Mouse (Mus musculus) liver, adult 2 months (tissue): ENCODE results near the gene Nup85. TPM values are rescaled to one million over a fixed set of nuclear protein-coding genes. Genes with fewer than 3 reads are reported as not detected.
A peak's percentile ranks its signal among the peaks of the same experiment; 100 is the strongest.
"Not testable (repeated sequence)": the region's sequence is repeated elsewhere in the genome, so short reads cannot be mapped to it uniquely, and the experiment has no call there.

ENCODE experiments used
- DNase-seq: peaks from one replicate; pipeline ENCODE4 v3.0.0-alpha.2; 2011; ENCODE audit warnings: low read depth, low spot score; ENCODE audit errors: extremely low read depth
- H3K27ac ChIP-seq: fragments of 200-500 bp; replicated peaks from 2 replicates; pipeline ENCODE4 v1.5.1; 2012; ENCODE audit warnings: low read depth, mild to moderate bottlenecking, control low read depth, inconsistent platforms, low read length; ENCODE audit not compliant: insufficient read depth
- H3K27me3 ChIP-seq: fragments of 200-500 bp; 2 replicates; pipeline ENCODE4 v1.6.1; 2012; ENCODE audit warnings: mild to moderate bottlenecking, moderate library complexity, low read length, inconsistent platforms; ENCODE audit not compliant: control insufficient read depth, insufficient read depth
- H3K36me3 ChIP-seq: fragments of 200-500 bp; 2 replicates; pipeline ENCODE4 v1.6.1; 2012; ENCODE audit warnings: low read length, inconsistent platforms; ENCODE audit not compliant: control insufficient read depth, insufficient read depth
- H3K4me1 ChIP-seq: fragments of 200-500 bp; 2 replicates; pipeline ENCODE4 v1.6.1; 2011; ENCODE audit warnings: low read length; ENCODE audit not compliant: control insufficient read depth, insufficient read depth
- H3K4me3 ChIP-seq: fragments of 200-500 bp; 2 replicates; pipeline ENCODE4 v1.5.1; 2011; ENCODE audit warnings: low read depth, mild to moderate bottlenecking, control low read depth, low read length, moderate library complexity; ENCODE audit not compliant: insufficient read depth
- H3K79me2 ChIP-seq: fragments of 200-500 bp; 2 replicates; pipeline ENCODE4 v1.6.1; 2012; ENCODE audit warnings: inconsistent platforms, mild to moderate bottlenecking, low read length, moderate library complexity; ENCODE audit not compliant: control insufficient read depth, insufficient read depth
- H3K9ac ChIP-seq: fragments of 200-500 bp; 2 replicates; pipeline ENCODE4 v1.6.1; 2012; ENCODE audit warnings: low read depth, mild to moderate bottlenecking, control low read depth, inconsistent platforms, low read length
- CTCF ChIP-seq: fragments of 200-500 bp; IDR thresholded peaks from 2 replicates; pipeline ENCODE4 v1.5.1; 2011; ENCODE audit warnings: low read depth, low read length, control low read depth
- POLR2A ChIP-seq: fragments of 200-500 bp; IDR thresholded peaks from 2 replicates; pipeline ENCODE4 v1.6.1; 2011; ENCODE audit warnings: low read length, control low read depth; ENCODE audit not compliant: insufficient read depth; ENCODE audit errors: extremely low read depth
- WGBS: fragments of 180-500 bp; shearing (Covaris S2); methylation state at CpG from one replicate; pipeline ENCODE4 v1.1.7; 2018; 5-methylcytosine and 5-hydroxymethylcytosine counted together
- polyA plus RNA-seq: library from polyadenylated mRNA; depleted of rRNA; stranded (reverse); fragments of >200 nt; gene quantifications from 2 replicates; pipeline ENCODE4 v1.2.3, GENCODE M21; 2012
- total RNA-seq: library from RNA; depleted of rRNA; stranded (reverse); fragments of >200 nt; gene quantifications from 2 replicates; pipeline ENCODE4 v1.2.3, GENCODE M21; 2014

The Nup85 gene
- total and polyA plus RNA-seq, 2 experiments: 21.8 to 21.9 TPM

GRCm38 (mm10) chr11:115521080-115521479 is 43.2 kb upstream of the Nup85 start:
- H3K4me3 ChIP-seq: no peak overlapping the region
- no peaks in the 10 kb centered on the region for H3K27me3 ChIP-seq
- H3K36me3 ChIP-seq: peaks cover 24% of the 10 kb centered on the region
- 82% methylated on average over 4 of the region's 4 CpGs for WGBS
- no peak overlapping the region for H3K27ac ChIP-seq
- H3K79me2 ChIP-seq: no peaks in the 10 kb centered on the region
- H3K4me1 ChIP-seq: peaks cover 1% of the 10 kb centered on the region; the same call in 1 of the 2 replicates
- TF ChIP-seq CTCF: no peak
- TF ChIP-seq POLR2A: no peak
- no peak for DNase-seq
- H3K9ac ChIP-seq: no peak overlapping the region

GRCm38 (mm10) chr11:115522238-115522637 is 42.0 kb upstream of the Nup85 start:
- Histone ChIP-seq H3K4me1 (peaks cover 1% of the 10 kb centered on the region; the same call in 1 of the 2 replicates), H3K27me3 (no peaks in the 10 kb centered on the region), H3K79me2 (no peaks in the 10 kb centered on the region), H3K36me3 (peaks cover 32% of the 10 kb centered on the region), H3K4me3 (no peak overlapping the region), H3K9ac (no peak overlapping the region), H3K27ac (no peak overlapping the region)
- no peak for TF ChIP-seq CTCF
- TF ChIP-seq POLR2A: no peak
- WGBS: 74% methylated on average over 2 of the region's 2 CpGs
- DNase-seq: no peak

GRCm38 (mm10) chr11:115522703-115523102 is 41.5 kb upstream of the Nup85 start:
- peaks cover 36% of the 10 kb centered on the region for H3K36me3 ChIP-seq
- no peak overlapping the region for H3K9ac ChIP-seq
- WGBS: 86% methylated on average over 2 of the region's 2 CpGs

GRCm38 (mm10) chr11:115526446-115526845 is 37.8 kb upstream of the Nup85 start:
- H3K4me3 ChIP-seq, H3K9ac ChIP-seq, H3K79me2 ChIP-seq, H3K27ac ChIP-seq, H3K4me1 ChIP-seq, DNase-seq, H3K27me3 ChIP-seq: not testable (repeated sequence)
- H3K36me3 ChIP-seq: peaks cover 50% of the 10 kb centered on the region
- WGBS: 88% methylated on average over 3 of the region's 3 CpGs

More at GRCm38 (mm10) chr11:115522703-115523102, 41.5 kb upstream of the Nup85 start:
- Histone ChIP-seq H3K27me3 (no peaks in the 10 kb centered on the region), H3K4me1 (peaks cover 1% of the 10 kb centered on the region; the same call in 1 of the 2 replicates), H3K79me2 (no peaks in the 10 kb centered on the region; the same call in 1 of the 2 replicates), H3K4me3 (no peak overlapping the region), H3K27ac (no peak overlapping the region)
- no peak for DNase-seq
- TF ChIP-seq POLR2A (no peak), CTCF (no peak)

- peaks cover 28% of the 10 kb centered on the region for H3K36me3 ChIP-seq
- peak overlapping the region; percentile 91 for H3K4me3 ChIP-seq
- no peaks in the 10 kb centered on the region for H3K27me3 ChIP-seq
- H3K9ac ChIP-seq: peak overlapping the region; percentile 89
- peaks cover 4% of the 10 kb centered on the region; the same call in 1 of the 2 replicates for H3K4me1 ChIP-seq
- no peaks in the 10 kb centered on the region; the same call in 1 of the 2 replicates for H3K79me2 ChIP-seq
- DNase-seq: no peak
- H3K27ac ChIP-seq: no peak overlapping the region
- TF ChIP-seq POLR2A: no peak
- TF ChIP-seq CTCF: no peak
- WGBS: 6% methylated on average over 11 of the region's 11 CpGs
Observed at GRCm38 (mm10) chr11:115534759-115535371, 29.4 kb upstream of the Nup85 start.

GRCm38 (mm10) chr11:115535401-115536037 is 28.7 kb upstream of the Nup85 start:
- peaks cover 24% of the 10 kb centered on the region for H3K36me3 ChIP-seq
- peak overlapping the region; percentile 86 for H3K27ac ChIP-seq
- H3K4me3 ChIP-seq: peak overlapping the region; percentile 91
- no peak for DNase-seq
- peaks cover 4% of the 10 kb centered on the region; the same call in 1 of the 2 replicates for H3K4me1 ChIP-seq
- TF ChIP-seq CTCF: no peak
- TF ChIP-seq POLR2A: no peak
- H3K79me2 ChIP-seq: no peaks in the 10 kb centered on the region; the same call in 1 of the 2 replicates
- no peaks in the 10 kb centered on the region for H3K27me3 ChIP-seq
- peak overlapping the region; percentile 89 for H3K9ac ChIP-seq
- WGBS: under 1% methylated on average over 73 of the region's 84 CpGs
